Mouse (Mus musculus): ENCODE measurements around the gene Gm11554. TPM values are rescaled to one million over a fixed set of nuclear protein-coding genes. Genes with fewer than 3 reads are reported as not detected.
"Not testable (repeated sequence)": the region's sequence is repeated elsewhere in the genome, so short reads cannot be mapped to it uniquely, and the experiment has no call there.

The Gm11554 gene
- total and polyA plus RNA-seq, 2 experiments from 2014 or later: not detected

DNA sequence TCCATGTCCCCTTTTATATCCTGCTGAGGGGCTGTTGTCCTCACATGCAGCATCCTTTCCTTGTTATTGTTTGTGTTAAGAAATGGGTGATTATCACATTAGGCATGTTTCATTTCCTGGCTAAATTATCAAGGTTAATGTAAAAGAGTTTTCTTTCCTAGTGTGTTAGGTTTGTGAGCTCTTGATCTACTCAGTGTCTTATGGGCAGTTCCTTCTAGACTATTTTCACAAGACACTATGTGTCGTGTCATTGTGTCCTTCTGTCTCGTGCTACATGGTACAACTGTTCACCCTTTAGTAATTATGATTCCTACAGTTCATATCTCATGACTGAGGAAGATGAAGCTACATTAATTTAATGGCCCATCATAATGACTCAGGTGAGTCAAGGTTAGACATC is 10.9 kb downstream of the Gm11554 start, which contains the start of gene Gm11596:
Gene Gm11596, minus strand, starts transcription at position 101 of the 400 bp plus-strand sequence.
- no peaks in the 10 kb centered on the region for H3K4me1 ChIP-seq (ENCODE audit: insufficient read depth)
- H3K4me3 ChIP-seq (ENCODE audit: low read depth, low read length): no peak within 1 kb of the TSS
- ATAC-seq (no peak), DNase-seq (no peak)
- H3K27ac ChIP-seq (ENCODE audit: low read depth, low read length): no peak within 1 kb of the TSS
- H3K4me2 ChIP-seq (ENCODE audit: low read depth): no peak within 1 kb of the TSS
- H3K9ac ChIP-seq: no peak within 1 kb of the TSS
- H3K9me3 ChIP-seq (ENCODE audit: low read length): no peaks in the 10 kb centered on the region
- no peaks in the 10 kb centered on the region for H3K27me3 ChIP-seq (ENCODE audit: insufficient read depth, low read length)
- TF ChIP-seq CTCF (IDR thresholded peaks at IDR 0.05; ENCODE audit: low read depth): no peak
- WGBS: 78% methylated on average over 2 of the region's 2 CpGs
- H3K36me3 ChIP-seq (ENCODE audit: insufficient read depth): no peaks in the 10 kb centered on the region

GRCm38 (mm10) chr11:99784900-99785299 is 19.3 kb downstream of the Gm11554 start, which contains the start of gene Krtap4-9:
TSS of gene Krtap4-9 (plus strand) at chr11:99785200.
- not testable (repeated sequence) for DNase-seq; H3K4me1 ChIP-seq (ENCODE audit: insufficient read depth); H3K36me3 ChIP-seq (ENCODE audit: insufficient read depth); H3K9ac ChIP-seq; H3K9me3 ChIP-seq (ENCODE audit: low read length); ATAC-seq; H3K4me2 ChIP-seq (ENCODE audit: low read depth); H3K27me3 ChIP-seq (ENCODE audit: insufficient read depth, low read length); H3K27ac ChIP-seq (ENCODE audit: low read depth, low read length); H3K4me3 ChIP-seq (ENCODE audit: low read depth, low read length)

GRCm38 (mm10) chr11:99780604-99781003 is 23.6 kb downstream of the Gm11554 start, which contains the start of gene Krtap4-8:
TSS of gene Krtap4-8 (minus strand) at chr11:99780704.
- H3K9me3 ChIP-seq (ENCODE audit: low read length): no peaks in the 10 kb centered on the region
- H3K27me3 ChIP-seq (ENCODE audit: insufficient read depth, low read length): no peaks in the 10 kb centered on the region
- H3K36me3 ChIP-seq (ENCODE audit: insufficient read depth): no peaks in the 10 kb centered on the region
- H3K9ac ChIP-seq: no peak within 1 kb of the TSS
- DNase-seq: no peak
- H3K4me1 ChIP-seq (ENCODE audit: insufficient read depth): no peaks in the 10 kb centered on the region
- no peak for TF ChIP-seq CTCF (IDR thresholded peaks at IDR 0.05; ENCODE audit: low read depth)
- H3K4me2 ChIP-seq (ENCODE audit: low read depth): no peak within 1 kb of the TSS
- H3K4me3 ChIP-seq (ENCODE audit: low read depth, low read length): no peak within 1 kb of the TSS
- H3K27ac ChIP-seq (ENCODE audit: low read depth, low read length): no peak within 1 kb of the TSS
- no peak for ATAC-seq
- WGBS: 97% methylated on average over 2 of the region's 2 CpGs

DNA sequence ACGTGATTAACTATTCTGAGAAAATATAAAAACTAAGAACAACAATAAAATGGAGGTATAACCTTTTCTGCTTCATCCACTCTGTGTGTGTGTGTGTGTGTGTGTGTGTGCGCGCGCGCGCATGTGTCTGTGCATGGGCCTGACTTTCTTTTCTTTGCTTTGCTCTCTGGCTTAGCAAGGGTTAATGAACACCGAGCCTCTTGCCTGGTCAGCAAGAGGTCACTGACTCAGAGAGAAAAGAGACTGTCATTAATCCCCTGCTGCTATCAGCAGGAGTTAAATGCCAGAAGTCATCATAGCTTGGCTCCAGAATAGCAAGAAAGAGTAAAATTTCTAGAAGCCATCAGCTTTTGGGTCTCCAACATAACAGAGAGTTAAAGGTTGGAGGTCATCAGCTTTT is 25.8 kb downstream of the Gm11554 start:
- 41% methylated on average over 7 of the region's 7 CpGs for WGBS
- Histone ChIP-seq H3K27ac (ENCODE audit: low read depth, low read length) (no peak overlapping the region), H3K36me3 (ENCODE audit: insufficient read depth) (no peaks in the 10 kb centered on the region), H3K4me2 (ENCODE audit: low read depth) (no peak overlapping the region), H3K9ac (no peak overlapping the region), H3K4me1 (ENCODE audit: insufficient read depth) (no peaks in the 10 kb centered on the region), H3K4me3 (ENCODE audit: low read depth, low read length) (no peak overlapping the region), H3K27me3 (ENCODE audit: insufficient read depth, low read length) (no peaks in the 10 kb centered on the region), H3K9me3 (ENCODE audit: low read length) (no peaks in the 10 kb centered on the region)
- ATAC-seq (no peak), DNase-seq (no peak)
- TF ChIP-seq CTCF (IDR thresholded peaks at IDR 0.05; ENCODE audit: low read depth): no peak

GRCm38 (mm10) chr11:99772813-99773212 is 31.4 kb downstream of the Gm11554 start, which contains the start of gene Gm11595:
TSS of gene Gm11595 (minus strand) at chr11:99772913.
- H3K27ac ChIP-seq (ENCODE audit: low read depth, low read length); H3K36me3 ChIP-seq (ENCODE audit: insufficient read depth); DNase-seq; H3K9ac ChIP-seq; H3K4me3 ChIP-seq (ENCODE audit: low read depth, low read length); H3K27me3 ChIP-seq (ENCODE audit: insufficient read depth, low read length); ATAC-seq; H3K9me3 ChIP-seq (ENCODE audit: low read length); H3K4me1 ChIP-seq (ENCODE audit: insufficient read depth); H3K4me2 ChIP-seq (ENCODE audit: low read depth): not testable (repeated sequence)

GRCm38 (mm10) chr11:99768410-99768809 is 35.8 kb downstream of the Gm11554 start:
- Histone ChIP-seq H3K27ac (ENCODE audit: low read depth, low read length) (no peak overlapping the region), H3K27me3 (ENCODE audit: insufficient read depth, low read length) (no peaks in the 10 kb centered on the region), H3K36me3 (ENCODE audit: insufficient read depth) (no peaks in the 10 kb centered on the region), H3K4me3 (ENCODE audit: low read depth, low read length) (no peak overlapping the region), H3K4me1 (ENCODE audit: insufficient read depth) (no peaks in the 10 kb centered on the region), H3K9me3 (ENCODE audit: low read length) (no peaks in the 10 kb centered on the region), H3K4me2 (ENCODE audit: low read depth) (no peak overlapping the region), H3K9ac (no peak overlapping the region)
- DNase-seq: no peak
- WGBS: 70% methylated on average over 2 of the region's 2 CpGs
- no peak for ATAC-seq
- no peak for TF ChIP-seq CTCF (IDR thresholded peaks at IDR 0.05; ENCODE audit: low read depth)

GRCm38 (mm10) chr11:99758877-99759276 is 45.4 kb downstream of the Gm11554 start:
- WGBS: 96% methylated on average over 1 of the region's 1 CpGs
- Histone ChIP-seq H3K4me3 (ENCODE audit: low read depth, low read length) (no peak overlapping the region), H3K36me3 (ENCODE audit: insufficient read depth) (no peaks in the 10 kb centered on the region), H3K4me1 (ENCODE audit: insufficient read depth) (no peaks in the 10 kb centered on the region), H3K9ac (no peak overlapping the region), H3K4me2 (ENCODE audit: low read depth) (no peak overlapping the region), H3K27me3 (ENCODE audit: insufficient read depth, low read length) (no peaks in the 10 kb centered on the region), H3K27ac (ENCODE audit: low read depth, low read length) (no peak overlapping the region), H3K9me3 (ENCODE audit: low read length) (no peaks in the 10 kb centered on the region)
- no peak for ATAC-seq
- no peak for TF ChIP-seq CTCF (IDR thresholded peaks at IDR 0.05; ENCODE audit: low read depth)
- no peak for DNase-seq

Other genes starting within 250 kb of the Gm11554 start
Only the 30 nearest of the 43 such genes appear.
- gene Krtap2-4, start 189.6 kb downstream of the Gm11554 start, total RNA-seq (2014; rRNA removed): not detected in 2 replicates
- gene Krtap2-4, start 189.6 kb downstream of the Gm11554 start, polyA plus RNA-seq (2015; fragmentation: Nextera tagmentation; extraction: Ambion mirVana): not detected in 2 replicates
- gene Gm11562, start 184.0 kb downstream of the Gm11554 start, total RNA-seq (2014; rRNA removed): not detected in 2 replicates
- gene Gm11562, start 184.0 kb downstream of the Gm11554 start, polyA plus RNA-seq (2015; fragmentation: Nextera tagmentation; extraction: Ambion mirVana): not detected in 2 replicates
- not detected in 2 replicates for gene Krtap4-1, start 176.2 kb downstream of the Gm11554 start, total RNA-seq (2014; rRNA removed)
- not detected in 2 replicates for gene Krtap4-1, start 176.2 kb downstream of the Gm11554 start, polyA plus RNA-seq (2015; fragmentation: Nextera tagmentation; extraction: Ambion mirVana)
- gene Krtap4-2, start 169.4 kb downstream of the Gm11554 start, total RNA-seq (2014; rRNA removed): not detected in 2 replicates
- gene Krtap4-2, start 169.4 kb downstream of the Gm11554 start, polyA plus RNA-seq (2015; fragmentation: Nextera tagmentation; extraction: Ambion mirVana): not detected in 2 replicates
- gene Krtap4-7, start 160.4 kb downstream of the Gm11554 start, total RNA-seq (2014; rRNA removed): not detected in 2 replicates
- not detected in 2 replicates for gene Krtap4-7, start 160.4 kb downstream of the Gm11554 start, polyA plus RNA-seq (2015; fragmentation: Nextera tagmentation; extraction: Ambion mirVana)
- gene Gm11555, start 154.2 kb downstream of the Gm11554 start, total RNA-seq (2014; rRNA removed): not detected in 2 replicates
- gene Gm11555, start 154.2 kb downstream of the Gm11554 start, polyA plus RNA-seq (2015; fragmentation: Nextera tagmentation; extraction: Ambion mirVana): not detected in 2 replicates
- not detected in 2 replicates for gene Gm11563, start 145.5 kb downstream of the Gm11554 start, total RNA-seq (2014; rRNA removed)
- not detected in 2 replicates for gene Gm11563, start 145.5 kb downstream of the Gm11554 start, polyA plus RNA-seq (2015; fragmentation: Nextera tagmentation; extraction: Ambion mirVana)
- gene Krtap4-6, start 138.5 kb downstream of the Gm11554 start, total RNA-seq (2014; rRNA removed): not detected in 2 replicates
- not detected in 2 replicates for gene Krtap4-6, start 138.5 kb downstream of the Gm11554 start, polyA plus RNA-seq (2015; fragmentation: Nextera tagmentation; extraction: Ambion mirVana)
- not detected in 2 replicates for gene Gm14190, start 113.7 kb downstream of the Gm11554 start, total RNA-seq (2014; rRNA removed)
- not detected in 2 replicates for gene Gm14190, start 113.7 kb downstream of the Gm11554 start, polyA plus RNA-seq (2015; fragmentation: Nextera tagmentation; extraction: Ambion mirVana)
- not detected in 2 replicates for gene Gm14180, start 70.2 kb downstream of the Gm11554 start, total RNA-seq (2014; rRNA removed)
- gene Gm14180, start 70.2 kb downstream of the Gm11554 start, polyA plus RNA-seq (2015; fragmentation: Nextera tagmentation; extraction: Ambion mirVana): not detected in 2 replicates
- gene Gm11595, start 31.5 kb downstream of the Gm11554 start, total RNA-seq (2014; rRNA removed): not detected in 2 replicates
- not detected in 2 replicates for gene Gm11595, start 31.5 kb downstream of the Gm11554 start, polyA plus RNA-seq (2015; fragmentation: Nextera tagmentation; extraction: Ambion mirVana)
- not detected in 2 replicates for gene Krtap4-8, start 23.7 kb downstream of the Gm11554 start, total RNA-seq (2014; rRNA removed)
- not detected in 2 replicates for gene Krtap4-8, start 23.7 kb downstream of the Gm11554 start, polyA plus RNA-seq (2015; fragmentation: Nextera tagmentation; extraction: Ambion mirVana)
- not detected in 2 replicates for gene Krtap4-9, start 19.2 kb downstream of the Gm11554 start, total RNA-seq (2014; rRNA removed)
- gene Krtap4-9, start 19.2 kb downstream of the Gm11554 start, polyA plus RNA-seq (2015; fragmentation: Nextera tagmentation; extraction: Ambion mirVana): not detected in 2 replicates
- not detected in 2 replicates for gene Gm11596, start 11.0 kb downstream of the Gm11554 start, total RNA-seq (2014; rRNA removed)
- not detected in 2 replicates for gene Gm11596, start 11.0 kb downstream of the Gm11554 start, polyA plus RNA-seq (2015; fragmentation: Nextera tagmentation; extraction: Ambion mirVana)
- gene Gm11569, start 5.5 kb downstream of the Gm11554 start, total RNA-seq (2014; rRNA removed): not detected in 2 replicates
- gene Gm11569, start 5.5 kb downstream of the Gm11554 start, polyA plus RNA-seq (2015; fragmentation: Nextera tagmentation; extraction: Ambion mirVana): not detected in 2 replicates
- 0.33 TPM in 1 of 2 replicates, not detected in the other for gene Krtap4-13, start 5.4 kb upstream of the Gm11554 start, total RNA-seq (2014; rRNA removed)
- not detected in 2 replicates for gene Krtap4-13, start 5.4 kb upstream of the Gm11554 start, polyA plus RNA-seq (2015; fragmentation: Nextera tagmentation; extraction: Ambion mirVana)
- not detected in 2 replicates for gene Gm11564, start 11.2 kb upstream of the Gm11554 start, total RNA-seq (2014; rRNA removed)
- gene Gm11564, start 11.2 kb upstream of the Gm11554 start, polyA plus RNA-seq (2015; fragmentation: Nextera tagmentation; extraction: Ambion mirVana): not detected in 2 replicates
- gene 2300003K06Rik, start 33.6 kb upstream of the Gm11554 start, total RNA-seq (2014; rRNA removed): not detected in 2 replicates
- gene 2300003K06Rik, start 33.6 kb upstream of the Gm11554 start, polyA plus RNA-seq (2015; fragmentation: Nextera tagmentation; extraction: Ambion mirVana): not detected in 2 replicates
- gene Krtap4-16, start 47.2 kb upstream of the Gm11554 start, total RNA-seq (2014; rRNA removed): not detected in 2 replicates
- not detected in 2 replicates for gene Krtap4-16, start 47.2 kb upstream of the Gm11554 start, polyA plus RNA-seq (2015; fragmentation: Nextera tagmentation; extraction: Ambion mirVana)
- gene Gm11568, start 53.5 kb upstream of the Gm11554 start, total RNA-seq (2014; rRNA removed): not detected in 2 replicates
- gene Gm11568, start 53.5 kb upstream of the Gm11554 start, polyA plus RNA-seq (2015; fragmentation: Nextera tagmentation; extraction: Ambion mirVana): not detected in 2 replicates
- gene Gm11559, start 60.0 kb upstream of the Gm11554 start, total RNA-seq (2014; rRNA removed): not detected in 2 replicates
- gene Gm11559, start 60.0 kb upstream of the Gm11554 start, polyA plus RNA-seq (2015; fragmentation: Nextera tagmentation; extraction: Ambion mirVana): not detected in 2 replicates
- not detected in 2 replicates for gene Krtap9-1, start 68.9 kb upstream of the Gm11554 start, total RNA-seq (2014; rRNA removed)
- not detected in 2 replicates for gene Krtap9-1, start 68.9 kb upstream of the Gm11554 start, polyA plus RNA-seq (2015; fragmentation: Nextera tagmentation; extraction: Ambion mirVana)
- not detected in 2 replicates for gene Gm11567, start 74.7 kb upstream of the Gm11554 start, total RNA-seq (2014; rRNA removed)
- not detected in 2 replicates for gene Gm11567, start 74.7 kb upstream of the Gm11554 start, polyA plus RNA-seq (2015; fragmentation: Nextera tagmentation; extraction: Ambion mirVana)
- gene Krtap31-1, start 103.5 kb upstream of the Gm11554 start, total RNA-seq (2014; rRNA removed): not detected in 2 replicates
- gene Krtap31-1, start 103.5 kb upstream of the Gm11554 start, polyA plus RNA-seq (2015; fragmentation: Nextera tagmentation; extraction: Ambion mirVana): not detected in 2 replicates
- gene Gm11565, start 110.3 kb upstream of the Gm11554 start, total RNA-seq (2014; rRNA removed): not detected in 2 replicates
- gene Gm11565, start 110.3 kb upstream of the Gm11554 start, polyA plus RNA-seq (2015; fragmentation: Nextera tagmentation; extraction: Ambion mirVana): not detected in 2 replicates
- gene Krtap31-2, start 131.8 kb upstream of the Gm11554 start, total RNA-seq (2014; rRNA removed): not detected in 2 replicates
- gene Krtap31-2, start 131.8 kb upstream of the Gm11554 start, polyA plus RNA-seq (2015; fragmentation: Nextera tagmentation; extraction: Ambion mirVana): not detected in 2 replicates
- gene Krtap9-5, start 144.0 kb upstream of the Gm11554 start, total RNA-seq (2014; rRNA removed): not detected in 2 replicates
- not detected in 2 replicates for gene Krtap9-5, start 144.0 kb upstream of the Gm11554 start, polyA plus RNA-seq (2015; fragmentation: Nextera tagmentation; extraction: Ambion mirVana)
- gene Krtap29-1, start 174.6 kb upstream of the Gm11554 start, total RNA-seq (2014; rRNA removed): not detected in 2 replicates
- gene Krtap29-1, start 174.6 kb upstream of the Gm11554 start, polyA plus RNA-seq (2015; fragmentation: Nextera tagmentation; extraction: Ambion mirVana): not detected in 2 replicates
- not detected in 2 replicates for gene Krtap16-1, start 182.2 kb upstream of the Gm11554 start, total RNA-seq (2014; rRNA removed)
- not detected in 2 replicates for gene Krtap16-1, start 182.2 kb upstream of the Gm11554 start, polyA plus RNA-seq (2015; fragmentation: Nextera tagmentation; extraction: Ambion mirVana)
- not detected in 2 replicates for gene Krtap17-1, start 189.5 kb upstream of the Gm11554 start, total RNA-seq (2014; rRNA removed)
- gene Krtap17-1, start 189.5 kb upstream of the Gm11554 start, polyA plus RNA-seq (2015; fragmentation: Nextera tagmentation; extraction: Ambion mirVana): 0.26 and 0.98 TPM in 2 replicates